Mouse (Mus musculus): ENCODE results near the gene Prkca. TPM values are rescaled to one million over a fixed set of nuclear protein-coding genes. Genes with fewer than 3 reads are reported as not detected.

Prkca gene
- total RNA-seq, 2 experiments from 2014 or later: 33.5 to 49.2 TPM

DNA sequence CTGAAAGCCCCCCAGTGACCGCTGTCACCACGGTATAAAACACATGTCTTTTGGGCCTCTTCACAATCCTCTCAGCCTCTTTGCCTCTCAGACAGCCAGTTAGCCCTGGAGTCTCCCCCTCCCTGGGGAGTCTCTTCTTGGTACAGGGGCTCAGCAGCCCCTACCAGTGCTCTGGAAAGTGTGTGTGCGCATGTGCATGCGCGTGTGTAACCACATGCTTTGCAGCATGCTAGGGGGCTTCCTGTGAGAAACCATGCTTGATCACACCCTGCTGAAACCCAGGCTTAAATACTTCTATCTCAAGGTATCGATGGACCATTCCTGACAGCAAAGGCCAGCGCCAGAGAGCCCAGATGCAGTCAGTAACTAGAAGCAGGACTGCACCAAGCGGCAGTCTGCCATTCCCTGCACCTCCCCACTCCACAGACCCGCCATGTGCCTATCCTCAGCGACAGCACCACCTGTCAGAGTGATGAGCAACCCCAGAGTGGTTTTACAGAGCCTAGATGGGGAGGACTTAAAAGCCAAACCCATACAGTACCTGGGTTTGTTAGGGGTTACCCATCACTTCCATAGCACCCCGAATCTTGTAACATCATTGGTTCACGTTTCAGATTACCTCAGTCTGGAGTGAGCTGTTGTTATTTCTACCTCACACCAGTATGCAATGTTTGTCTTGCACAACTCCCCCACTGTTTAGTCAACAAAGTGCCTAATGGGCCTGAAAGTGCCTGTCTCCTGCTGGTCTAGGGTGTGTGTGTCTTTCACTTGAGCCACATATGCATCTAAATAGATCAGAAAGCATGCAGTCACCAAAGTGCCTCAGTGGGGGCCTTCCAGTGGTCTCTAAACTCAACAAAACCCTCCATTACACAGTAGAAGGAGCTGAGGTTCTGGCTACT, 75.1 kb downstream of the Prkca start:
- DNase-seq: no peak
- intact Hi-C loops (cut with DNase I): loop anchor here (5.0 kb wide), 1 partner anchor 136 kb away; no protein-coding TSS in a partner anchor

DNA sequence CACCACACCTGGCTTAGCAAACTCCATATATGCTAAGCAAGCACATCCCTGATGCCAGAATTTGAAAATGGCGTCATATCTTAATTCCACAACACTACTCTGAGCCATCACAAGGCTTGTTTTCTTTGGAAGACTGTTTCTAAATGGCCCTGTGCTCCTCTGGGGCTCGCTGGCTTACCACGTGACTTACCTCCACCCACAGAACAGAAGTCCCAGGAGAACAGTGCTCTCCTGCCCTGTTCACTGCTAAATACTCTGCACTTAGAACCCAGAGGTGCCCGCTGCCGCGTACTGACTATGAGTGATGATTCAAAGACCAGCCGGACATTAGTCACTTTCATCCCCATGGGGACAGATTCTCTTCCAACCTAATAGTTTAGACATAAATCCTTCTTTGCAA, 75.9 kb downstream of the Prkca start:
- intact Hi-C loops (cut with DNase I): loop anchor here (5.0 kb wide), 1 partner anchor 136 kb away; no protein-coding TSS in a partner anchor
- no peak for DNase-seq

- intact Hi-C loops (cut with DNase I): loop anchor here (5.0 kb wide), 1 partner anchor 135 kb away; no protein-coding TSS in a partner anchor
- no peak for DNase-seq
These were observed 76.7 kb downstream of the Prkca start for GRCm38 (mm10) chr11:108267066-108267465.

DNA sequence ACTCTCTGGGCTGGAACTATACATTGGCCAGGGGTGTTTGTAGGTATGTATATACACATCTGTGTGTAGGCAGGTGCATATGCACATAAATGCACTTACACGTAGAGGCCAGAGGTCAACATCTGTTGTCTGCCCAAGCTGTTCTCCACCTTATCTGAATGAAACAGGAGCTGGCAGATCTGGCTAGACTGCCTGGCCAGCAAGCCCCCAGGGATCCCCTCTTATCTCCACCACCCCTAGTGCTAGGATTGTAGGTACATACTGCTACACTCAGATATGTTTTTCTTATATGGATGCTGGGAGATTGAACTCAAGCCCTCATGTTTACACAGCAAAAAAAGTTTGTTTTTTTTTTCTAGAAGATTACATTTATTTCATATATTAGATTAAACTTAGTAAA, 79.9 kb downstream of the Prkca start:
- DNase-seq: no peak
- intact Hi-C loops (cut with DNase I): no loop called here

DNA sequence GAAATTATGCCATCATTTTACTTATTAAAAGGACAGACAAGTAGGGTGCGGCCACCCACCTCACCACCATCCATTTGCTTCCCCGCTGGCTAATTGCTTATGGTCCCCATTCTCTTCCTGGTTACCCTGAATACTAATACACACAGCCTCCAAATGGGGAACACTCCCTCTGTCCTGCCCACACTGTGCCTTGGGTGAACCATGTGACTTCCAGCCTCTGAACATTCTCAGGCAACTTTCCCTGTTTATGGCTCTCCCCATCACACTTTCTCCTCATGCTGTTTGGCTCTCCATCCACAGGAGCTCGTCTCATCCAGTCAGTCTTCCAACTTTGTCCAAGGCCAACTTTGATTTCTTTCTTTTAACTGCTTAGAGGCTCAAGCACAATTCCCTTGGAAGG, 80.3 kb downstream of the Prkca start:
- DNase-seq: no peak
- intact Hi-C loops (cut with DNase I): no loop called here

- intact Hi-C loops (cut with DNase I): no loop called here
- DNase-seq: no peak
These were observed 82.0 kb downstream of the Prkca start for GRCm38 (mm10) chr11:108261751-108262160.

GRCm38 (mm10) chr11:108260775-108261517, 82.8 kb downstream of the Prkca start:
- intact Hi-C loops (cut with DNase I): no loop called here
- DNase-seq: no peak

- intact Hi-C loops (cut with DNase I): no loop called here
- peak; percentile 49 to 56 for DNase-seq
These were observed 84.3 kb downstream of the Prkca start for GRCm38 (mm10) chr11:108259391-108259790.

DNA sequence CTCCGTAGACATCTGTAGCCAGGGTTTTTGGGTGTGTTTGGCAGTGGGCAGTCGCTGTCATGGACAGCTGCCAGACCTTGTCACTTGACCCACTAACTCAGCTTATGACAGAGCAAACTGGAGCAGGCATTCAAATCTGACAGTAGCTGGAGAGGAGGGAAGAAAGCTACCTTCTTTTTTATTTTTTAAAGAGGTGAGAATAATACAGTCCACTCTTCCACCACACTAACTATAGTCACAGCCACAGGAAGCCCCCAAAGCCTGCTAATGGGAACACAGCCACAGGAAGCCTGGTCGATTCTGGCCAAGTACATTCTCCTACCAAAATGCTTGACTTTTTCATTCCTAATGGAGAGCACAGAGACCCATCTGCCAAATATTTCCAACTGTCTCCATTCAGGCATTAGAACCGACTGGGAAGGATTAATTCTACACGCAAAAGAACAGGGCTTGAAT, 84.9 kb downstream of the Prkca start:
- DNase-seq: peak; percentile 56 to 69
- intact Hi-C loops (cut with DNase I): no loop called here

- intact Hi-C loops (cut with DNase I): no loop called here
- no peak for DNase-seq
These were observed 85.8 kb downstream of the Prkca start for GRCm38 (mm10) chr11:108257921-108258320.

- intact Hi-C loops (cut with DNase I): loop anchor here (5.0 kb wide), 1 partner anchor 88 kb away; the partner anchor contains the start of genes Apoh and Prkca
- no peak for DNase-seq
These were observed 89.0 kb downstream of the Prkca start for GRCm38 (mm10) chr11:108254681-108255080.

DNA sequence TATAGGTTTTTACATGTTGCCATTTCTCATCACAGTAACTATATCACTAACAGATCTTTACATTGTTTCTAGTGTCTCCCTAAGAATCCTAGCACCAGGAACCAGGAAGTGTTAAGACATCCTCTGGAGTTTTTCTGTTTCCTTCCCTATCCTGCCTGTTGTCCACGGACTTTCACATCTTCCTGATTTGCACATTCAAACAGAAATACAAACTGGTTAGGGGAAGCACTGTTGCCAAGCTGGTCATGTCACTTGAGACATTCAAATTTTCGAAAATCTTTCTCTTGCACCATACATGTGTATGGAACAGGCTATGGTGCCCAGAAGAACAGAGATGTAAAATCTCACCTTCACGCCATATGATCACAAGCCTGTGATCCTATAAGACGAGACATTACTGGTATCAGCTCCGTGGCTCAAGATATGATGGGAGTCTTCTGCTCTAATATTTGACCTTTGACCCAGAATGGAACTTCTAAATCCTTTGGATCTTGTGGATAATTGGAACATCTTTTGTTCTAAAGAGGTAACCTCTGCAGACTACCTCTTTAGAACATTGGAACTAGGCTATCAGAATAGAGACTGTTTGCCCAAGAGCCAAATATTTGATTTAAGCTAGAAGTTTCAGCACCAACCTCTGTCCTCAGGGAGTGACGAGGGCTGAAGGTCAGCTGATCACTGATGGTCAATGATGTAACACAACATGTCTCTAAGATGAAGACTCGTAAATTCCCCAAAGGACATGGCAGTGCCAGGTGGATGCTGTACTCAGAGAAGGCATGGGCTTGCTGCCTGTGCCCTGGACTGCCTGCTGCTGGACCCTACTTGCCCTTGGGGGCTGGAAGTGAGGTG, 91.6 kb downstream of the Prkca start:
- no peak for DNase-seq
- intact Hi-C loops (cut with DNase I): loop anchor here (5.0 kb wide), 1 partner anchor 90 kb away; the partner anchor contains the start of genes Apoh and Prkca

GRCm38 (mm10) chr11:108250829-108251637, 92.7 kb downstream of the Prkca start:
- intact Hi-C loops (cut with DNase I): loop anchor here (5.0 kb wide), 1 partner anchor 91 kb away; the partner anchor contains the start of genes Apoh and Prkca

DNA sequence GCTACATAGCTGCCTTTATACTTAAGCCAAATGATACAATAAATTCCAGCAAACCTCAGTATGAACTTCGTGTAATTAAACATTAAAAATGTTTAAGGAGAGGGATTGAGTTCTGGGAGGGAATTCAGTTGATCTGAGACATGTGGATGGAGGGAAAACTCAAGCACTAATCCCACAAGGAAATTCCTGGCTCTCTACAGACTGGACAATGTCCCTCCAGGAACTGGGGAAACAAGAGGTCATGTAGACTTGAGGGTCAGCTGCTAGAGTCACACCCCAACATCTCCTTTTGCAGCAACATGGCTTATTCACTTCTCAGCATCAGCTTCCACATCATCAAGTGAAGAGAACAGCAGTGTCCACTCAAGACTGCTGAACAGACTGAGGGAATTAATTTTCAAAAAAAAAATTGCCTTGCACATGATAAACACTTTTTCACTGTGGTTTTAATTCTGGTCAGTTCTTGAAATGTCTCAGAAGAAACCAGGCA, 93.5 kb downstream of the Prkca start:
- no peak for DNase-seq

More at GRCm38 (mm10) chr11:108250829-108251637, 92.7 kb downstream of the Prkca start:
- DNase-seq: no peak

GRCm38 (mm10) chr11:108249487-108249886, 94.2 kb downstream of the Prkca start:
- no peak for DNase-seq
- intact Hi-C loops (cut with DNase I): no loop called here

More for the DNA sequence above, 93.5 kb downstream of the Prkca start:
- intact Hi-C loops (cut with DNase I): loop anchor here (5.0 kb wide), 1 partner anchor 92 kb away; the partner anchor contains the start of genes Apoh and Prkca

DNA sequence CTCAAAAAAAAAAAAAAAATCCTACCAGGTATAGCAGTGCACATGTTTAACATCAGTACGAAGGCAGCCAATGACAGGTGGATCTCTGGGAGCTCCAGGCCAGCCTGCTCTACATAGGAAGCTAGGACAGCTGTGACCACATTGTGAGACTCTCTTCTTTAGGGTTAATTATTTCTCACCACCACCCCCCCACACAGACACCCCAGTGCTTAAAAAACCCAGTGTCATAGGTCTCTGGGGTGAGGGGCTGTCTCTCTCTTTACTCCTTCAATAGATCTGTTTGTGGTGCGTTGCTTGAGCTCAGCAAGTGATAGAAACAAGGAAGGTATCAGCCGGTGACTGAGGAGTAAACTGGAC, 94.7 kb downstream of the Prkca start:
- no peak for DNase-seq
- intact Hi-C loops (cut with DNase I): no loop called here

- no peak for DNase-seq
- intact Hi-C loops (cut with DNase I): no loop called here
These were observed 95.3 kb downstream of the Prkca start for GRCm38 (mm10) chr11:108248218-108249046.
